Mouse (Mus musculus) T-helper 17 cell (primary cell): ENCODE measurements around the gene Gm6588.

Experiments used
- in situ Hi-C, 2 experiments: fragments of 300-600 bp; cut with MboI, MseI; formaldehyde crosslinking; loops; 1 replicate in 1 of 2; 2 replicates in 1 of 2; pipeline ENCODE4 v1.15.1; 2025; ENCODE audit warnings: high pct_unique_total_duplicates in 2 of 2

Gm6588 gene

DNA sequence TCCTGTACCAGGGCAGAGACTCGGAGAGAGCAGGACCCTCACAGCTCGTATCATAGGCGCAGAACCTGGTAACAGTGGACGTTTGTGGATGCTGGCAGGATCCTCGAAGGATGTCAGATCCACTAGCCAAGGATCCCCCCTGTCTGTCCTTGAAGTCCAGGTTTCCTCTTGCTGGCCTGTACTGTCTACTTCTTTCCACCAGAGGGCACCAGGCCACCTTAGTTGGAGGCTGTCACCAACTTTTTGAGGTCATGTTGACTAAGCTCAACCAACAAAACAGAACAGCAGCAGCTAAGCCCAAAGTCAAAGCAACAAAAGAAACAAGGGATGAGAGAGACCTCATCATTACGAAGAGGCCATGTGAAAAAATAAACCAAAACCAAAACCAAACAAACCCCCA lies 20.9 kb downstream of the Gm6588 start:
- in situ Hi-C loops, result no loop called here

DNA sequence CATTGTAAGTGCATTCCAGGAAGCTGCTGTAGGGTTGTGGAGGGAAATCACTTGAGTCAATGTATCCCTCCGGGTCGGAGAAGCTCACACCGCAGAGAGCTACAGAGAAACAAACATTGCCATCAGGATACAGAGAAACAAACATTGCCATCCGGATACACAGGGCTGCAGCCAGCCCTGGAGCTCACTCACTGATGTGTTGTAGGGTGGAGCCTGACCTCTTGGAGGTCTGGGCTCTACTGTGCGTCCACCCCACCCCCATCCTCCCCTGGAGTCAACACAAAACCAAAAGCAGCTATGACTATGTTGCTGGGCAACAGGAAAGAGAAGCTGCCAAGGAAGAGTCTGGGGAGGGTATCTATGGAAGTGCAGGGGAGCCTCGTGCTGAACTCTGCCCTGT lies 24.2 kb downstream of the Gm6588 start:
- in situ Hi-C loops, result no loop called here

DNA sequence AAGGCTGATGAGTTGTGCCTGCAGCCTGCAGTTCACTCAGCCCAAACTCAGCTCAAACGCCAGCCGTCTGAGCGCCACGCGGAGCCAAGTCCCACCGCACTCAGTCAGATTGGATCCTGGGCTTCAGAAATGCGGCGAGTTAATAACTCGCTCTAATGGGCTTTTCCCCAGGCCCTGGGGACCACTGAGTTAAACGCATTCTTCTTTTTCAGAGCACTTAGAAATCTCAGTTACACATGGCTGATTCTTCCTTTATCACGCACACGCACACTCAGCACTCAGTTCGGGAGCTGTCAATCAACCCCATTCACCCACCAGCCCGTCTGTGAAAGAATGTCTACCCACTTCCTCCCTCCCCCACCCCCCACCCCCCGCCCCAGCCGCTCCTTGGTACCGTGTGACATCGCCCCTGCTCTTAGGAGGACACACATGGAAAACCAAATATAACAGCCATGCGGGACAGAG lies 32.8 kb downstream of the Gm6588 start:
- in situ Hi-C loops, result no loop called here

DNA sequence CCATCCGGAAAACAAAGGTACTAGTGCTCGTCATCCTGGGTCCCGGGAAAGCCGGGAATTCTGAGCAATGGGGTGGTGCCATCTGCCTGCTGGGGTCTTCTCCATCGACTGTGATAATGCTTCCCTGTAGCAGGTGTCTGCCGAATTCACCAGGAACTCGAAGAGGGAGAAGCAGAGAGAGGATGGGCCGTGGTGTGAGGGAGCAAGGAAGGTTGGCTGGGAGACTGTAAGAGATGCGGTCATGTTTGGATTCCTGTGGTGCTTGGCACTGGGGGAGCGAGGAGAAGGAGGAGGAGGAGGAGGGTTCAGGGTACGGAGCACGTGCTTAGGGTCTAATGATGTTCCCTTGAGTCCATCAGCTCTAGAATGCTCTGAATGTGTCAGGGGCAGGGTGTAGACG lies 33.3 kb downstream of the Gm6588 start:
- in situ Hi-C loops, result no loop called here

DNA sequence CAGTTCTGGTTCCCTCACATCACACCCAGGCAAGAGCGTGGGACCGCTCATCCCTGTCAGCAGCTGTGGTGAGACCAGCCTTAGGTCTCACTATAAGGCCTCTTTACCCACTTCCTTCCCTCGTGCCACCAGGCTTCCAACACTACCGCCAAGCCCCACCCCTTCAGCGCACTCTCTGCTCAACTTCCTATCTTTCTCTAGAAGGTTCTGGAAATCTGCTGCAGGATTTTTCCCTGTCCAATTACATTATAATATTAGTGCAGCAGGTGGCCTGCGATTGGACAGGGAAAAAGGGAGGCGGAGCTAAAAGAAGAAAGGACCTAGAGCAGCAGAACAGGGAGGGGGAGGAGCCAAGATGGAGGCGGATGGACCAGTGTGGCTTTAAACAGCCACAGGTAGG lies 33.8 kb downstream of the Gm6588 start:
- in situ Hi-C loops, result no loop called here

DNA sequence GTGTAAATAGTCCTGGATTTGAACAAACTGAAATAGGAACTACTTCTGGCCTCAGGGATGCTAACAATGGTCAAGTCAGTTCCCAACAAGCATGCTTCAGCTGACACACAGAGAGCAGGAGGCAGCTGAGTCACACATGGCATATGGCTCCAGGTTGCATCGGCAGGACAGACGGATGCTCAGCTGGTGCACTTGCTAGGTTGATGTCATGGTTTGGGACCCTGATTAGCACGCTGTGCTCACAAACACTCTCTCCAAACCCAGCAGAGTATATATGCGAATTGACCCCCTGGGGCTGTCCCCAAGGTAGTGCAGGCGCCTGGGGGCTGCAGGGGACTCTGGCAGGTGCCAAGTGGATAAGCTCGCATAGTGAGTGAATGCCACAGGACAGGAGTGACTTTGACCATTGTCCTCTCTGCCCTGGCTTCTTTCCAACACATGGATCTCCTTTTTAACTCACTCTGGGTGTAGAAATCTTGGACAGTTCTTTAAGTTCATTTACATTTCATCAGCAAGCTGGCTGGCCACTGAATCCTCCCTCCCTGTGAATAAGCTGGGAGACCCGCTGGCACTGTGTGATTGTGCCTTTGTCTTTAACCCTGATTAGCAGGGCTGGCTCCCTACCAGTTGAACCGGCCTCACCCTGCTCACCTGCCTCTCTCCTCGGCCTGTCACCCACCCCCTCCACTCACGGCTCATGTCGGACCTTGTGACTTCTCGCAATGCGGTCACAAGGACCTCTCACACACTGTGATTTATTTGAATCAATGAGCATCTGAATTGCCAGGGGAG lies 35.9 kb downstream of the Gm6588 start:
- in situ Hi-C loops, result no loop called here

DNA sequence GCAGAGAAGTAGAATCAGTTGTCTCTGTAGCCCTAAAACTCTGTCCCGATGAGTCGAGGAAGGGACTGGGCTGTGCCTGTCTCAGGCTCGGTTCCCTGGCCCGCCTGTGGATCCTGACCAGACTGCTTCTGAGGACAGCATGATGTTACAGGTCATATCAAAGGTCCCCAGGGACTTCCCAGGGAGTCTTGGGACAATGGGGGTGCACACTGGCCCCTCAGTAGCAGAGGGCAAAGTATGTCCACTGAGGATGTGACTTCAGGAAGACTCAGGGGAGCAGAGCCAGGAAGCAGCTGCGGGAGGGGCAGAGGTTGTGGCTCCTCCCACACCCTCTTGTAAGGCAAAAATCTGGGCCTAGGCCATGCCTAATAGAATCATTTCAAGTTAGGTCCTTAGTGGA lies 37.2 kb downstream of the Gm6588 start:
- in situ Hi-C loops, result no loop called here

DNA sequence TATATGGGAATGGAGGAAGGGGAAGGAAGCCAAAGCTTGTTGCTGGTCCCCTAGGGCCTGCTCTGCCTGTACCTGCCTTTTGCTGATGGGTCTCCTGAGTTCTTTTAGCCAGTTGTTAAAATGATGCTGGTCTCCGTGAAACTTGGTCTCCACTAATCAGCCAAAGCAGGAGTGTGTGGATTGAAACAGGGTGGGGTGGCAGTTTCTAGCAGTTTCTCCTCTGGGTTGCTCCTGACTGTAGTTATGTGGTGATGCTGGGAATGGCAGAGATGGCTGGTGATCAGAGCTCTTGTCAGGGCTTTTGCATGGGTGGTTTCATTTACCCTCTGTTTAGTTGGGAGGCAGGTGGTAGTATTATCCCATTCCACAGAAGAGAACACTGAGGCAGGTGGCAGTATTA lies 38.3 kb downstream of the Gm6588 start:
- in situ Hi-C loops, result no loop called here

DNA sequence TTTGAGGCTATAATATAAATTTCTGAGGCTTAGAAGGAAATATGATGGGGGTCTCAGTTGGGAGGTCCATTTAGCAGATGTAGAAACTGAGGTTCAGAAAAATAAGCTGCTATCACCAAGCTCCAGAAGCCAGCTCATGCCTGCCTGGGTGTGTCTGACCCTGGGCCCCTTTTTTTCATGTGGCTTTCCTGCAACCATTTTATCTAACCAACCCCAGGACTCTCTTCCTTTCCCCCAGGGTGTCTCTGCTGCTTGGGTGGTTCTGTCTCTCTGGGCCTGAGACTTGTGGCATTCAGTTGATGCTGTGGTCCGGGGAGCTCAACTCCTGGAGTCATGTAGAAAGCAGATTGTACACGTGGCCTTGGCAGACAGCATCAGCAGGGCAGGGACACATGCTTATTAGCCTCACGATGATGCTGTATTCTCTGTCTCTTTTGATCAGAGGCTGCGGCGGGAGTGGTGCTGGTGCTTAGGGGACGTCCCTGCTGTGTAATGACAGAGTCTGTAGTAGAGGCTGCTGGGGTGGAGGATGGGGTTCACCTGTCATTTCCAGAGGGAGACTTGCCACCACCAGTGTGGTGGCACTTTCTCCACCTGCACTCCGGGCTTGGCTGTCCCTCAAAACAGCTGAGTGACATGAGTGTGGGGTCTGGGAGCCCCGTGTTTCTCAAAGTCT lies 39.0 kb downstream of the Gm6588 start:
- in situ Hi-C loops, result no loop called here

DNA sequence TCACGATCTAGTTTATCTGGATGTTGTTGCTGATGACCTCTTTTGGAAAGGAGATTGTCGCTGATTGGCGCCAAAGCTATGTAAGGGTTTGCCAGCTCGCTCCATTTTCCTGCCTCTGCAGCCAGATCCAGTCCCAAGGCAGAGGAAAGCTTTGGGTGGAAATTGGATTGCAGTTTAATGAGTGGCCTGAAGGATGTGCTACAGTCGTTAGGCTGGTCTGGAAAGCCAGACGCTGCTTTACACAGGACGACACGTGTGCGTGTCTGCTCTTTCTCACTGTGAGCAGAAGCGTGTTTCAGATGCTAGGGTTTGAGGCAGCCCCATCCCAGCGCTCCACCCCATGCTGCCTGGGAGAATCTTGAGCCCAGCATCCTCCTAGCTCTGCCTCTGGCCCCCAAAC lies 42.3 kb downstream of the Gm6588 start:
- in situ Hi-C loops, result no loop called here

DNA sequence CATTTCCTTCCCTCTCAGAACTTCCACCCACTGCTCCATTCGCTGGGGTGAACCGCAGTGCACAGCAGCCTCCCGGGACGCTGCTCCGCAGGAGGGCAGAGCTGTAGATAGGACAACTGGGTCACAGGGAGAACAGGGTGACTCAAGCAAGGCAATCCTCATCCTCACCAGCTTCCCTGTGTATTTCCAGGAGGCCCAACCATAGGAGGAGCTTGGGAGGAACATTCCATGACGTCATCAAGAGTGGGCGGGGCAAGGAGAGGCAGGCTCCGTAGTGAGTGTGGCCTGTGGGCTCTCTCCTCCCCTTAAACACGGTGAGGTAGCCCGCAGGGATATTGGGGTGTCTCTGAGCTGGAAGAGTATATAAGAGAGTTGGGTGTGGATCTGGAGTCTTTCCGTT lies 44.3 kb downstream of the Gm6588 start:
- in situ Hi-C loops, result no loop called here

DNA sequence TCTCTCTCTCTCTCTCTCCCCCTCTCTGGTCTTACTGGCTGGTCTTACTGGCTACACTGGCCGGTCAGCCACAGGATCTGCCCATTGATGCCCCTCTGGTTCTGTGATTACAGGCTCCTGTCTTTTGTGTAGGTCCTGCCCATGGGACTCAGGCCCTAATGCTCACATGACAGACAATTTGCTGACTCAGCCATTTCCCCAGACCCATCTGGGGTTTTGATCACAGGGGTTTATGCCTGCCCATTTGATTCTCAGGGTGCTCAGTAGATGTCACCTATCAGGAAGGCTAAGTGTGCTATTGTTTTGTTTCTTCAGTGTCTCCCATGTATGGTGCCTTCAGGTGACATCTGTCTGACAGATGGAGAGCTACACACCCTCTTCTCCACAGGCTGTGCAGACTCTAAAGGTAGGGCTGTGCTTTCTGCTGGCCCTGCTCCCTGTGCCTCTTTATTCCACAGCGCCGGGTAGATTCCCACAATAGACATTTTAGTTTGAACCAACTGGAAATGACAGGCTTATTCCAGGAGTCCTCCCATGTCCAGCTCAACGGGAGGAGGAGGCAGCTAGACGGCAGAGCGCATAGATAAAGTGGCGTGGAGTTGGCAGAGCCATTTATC lies 47.6 kb downstream of the Gm6588 start:
- in situ Hi-C loops, result no loop called here

DNA sequence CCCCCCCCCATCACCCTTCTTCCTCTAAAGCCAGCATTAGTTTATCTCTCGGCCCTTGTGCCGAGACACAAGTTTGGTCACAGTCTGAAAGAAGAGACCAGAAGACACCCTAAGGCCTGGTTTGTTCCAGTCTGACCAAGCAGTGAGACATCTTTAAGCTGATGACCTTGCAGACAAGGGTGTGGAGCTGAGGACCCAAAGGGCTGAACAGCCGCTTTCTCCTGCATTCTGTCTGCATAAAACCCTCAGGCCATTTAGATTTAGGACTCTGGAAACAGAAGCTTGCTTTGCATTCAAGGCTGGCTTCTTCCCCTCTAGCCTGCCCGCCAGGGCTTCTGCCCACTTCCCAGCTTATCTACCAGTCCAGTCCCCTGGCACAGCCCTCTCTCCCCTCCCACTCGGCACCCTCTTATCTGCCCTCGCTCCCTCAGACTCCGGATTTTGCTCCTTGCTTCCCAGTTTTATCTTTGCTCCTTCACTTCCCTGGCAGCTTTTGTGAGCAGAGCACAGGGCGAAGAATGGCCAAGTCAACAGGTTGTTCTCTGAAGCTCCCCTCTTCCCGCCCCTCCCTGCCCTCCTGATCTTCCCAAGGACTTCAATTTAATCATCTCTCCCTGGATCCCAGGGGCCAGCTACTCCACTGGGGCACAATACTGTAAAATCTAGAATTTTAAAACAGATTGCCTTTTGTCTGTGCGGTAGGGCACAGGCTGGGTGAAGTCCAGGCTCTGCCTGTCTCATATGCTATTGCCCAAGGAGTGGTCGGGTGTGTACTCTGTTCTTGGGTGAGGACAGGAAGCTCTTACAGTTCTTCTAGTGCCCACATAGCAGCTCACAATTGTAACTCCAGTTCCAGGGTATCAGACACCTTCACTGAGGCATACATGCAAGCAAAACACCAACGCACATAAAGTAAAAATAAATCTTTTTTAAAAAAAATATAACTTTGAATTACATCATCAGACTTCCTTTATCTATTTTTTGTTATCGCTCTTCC lies 50.0 kb downstream of the Gm6588 start:
- in situ Hi-C loops, result no loop called here

DNA sequence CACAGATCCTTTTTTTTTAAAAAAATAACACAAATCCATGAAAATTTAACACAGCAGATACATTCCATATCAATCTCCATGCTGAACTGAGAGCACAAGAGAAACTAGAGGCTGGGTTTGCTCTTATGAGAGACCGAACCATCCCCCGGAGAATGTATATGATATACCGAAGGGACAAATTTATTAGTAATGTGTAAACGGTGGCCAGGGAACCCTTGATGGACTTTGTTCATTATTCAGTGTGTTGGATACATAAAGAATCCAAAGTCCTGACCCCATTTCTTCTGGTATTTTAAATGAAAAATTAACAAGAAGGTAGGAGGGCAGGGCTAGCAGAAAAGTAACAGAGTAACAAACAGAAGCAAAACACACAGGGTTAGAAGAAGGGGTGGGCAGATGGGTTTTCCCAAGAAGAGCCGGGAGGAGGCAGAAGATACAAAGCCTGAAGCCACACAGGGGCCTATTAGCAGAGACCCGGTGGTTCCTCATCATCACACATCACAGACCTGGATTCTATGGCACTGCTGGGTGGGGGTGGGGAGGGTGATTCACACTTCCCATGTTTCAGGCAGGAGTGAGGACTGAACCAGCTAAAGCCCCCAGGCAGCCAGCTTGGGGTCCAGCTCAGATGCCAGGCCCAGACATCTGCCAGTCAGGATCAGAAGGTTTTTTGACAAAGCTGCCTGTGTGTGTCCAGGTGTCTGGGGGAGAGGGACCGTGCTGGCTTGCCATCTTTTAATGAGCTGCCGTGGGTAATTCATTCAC lies 50.9 kb downstream of the Gm6588 start:
- in situ Hi-C loops, result no loop called here
